Mouse (Mus musculus) small intestine, adult 2 months (tissue): ENCODE data around the gene Lonp1. TPM values are rescaled to one million over a fixed set of nuclear protein-coding genes. Genes with fewer than 3 reads are reported as not detected.
"Not testable (repeated sequence)": the region's sequence is repeated elsewhere in the genome, so short reads cannot be mapped to it uniquely, and the experiment has no call there.

Experiments
- H3K27ac ChIP-seq: fragments of 200-500 bp; 2 replicates; pipeline ENCODE4 v1.5.1; 2012; ENCODE audit warnings: low read depth, low read length, control low read depth, inconsistent platforms; ENCODE audit not compliant: insufficient read depth
- H3K27me3 ChIP-seq: fragments of 200-500 bp; 2 replicates; pipeline ENCODE4 v1.6.1; 2012; ENCODE audit warnings: mild to moderate bottlenecking, moderate library complexity, low read length, inconsistent platforms; ENCODE audit not compliant: control insufficient read depth, insufficient read depth
- H3K36me3 ChIP-seq: fragments of 200-500 bp; 2 replicates; pipeline ENCODE4 v1.6.1; 2012; ENCODE audit warnings: mild to moderate bottlenecking, low read length, control low read depth, inconsistent platforms; ENCODE audit not compliant: control insufficient read depth, insufficient read depth
- H3K4me1 ChIP-seq: fragments of 200-500 bp; 2 replicates; pipeline ENCODE4 v1.6.1; 2012; ENCODE audit warnings: low read length, inconsistent platforms, mixed read lengths; ENCODE audit not compliant: control insufficient read depth, insufficient read depth, insufficient read length
- H3K4me3 ChIP-seq: fragments of 200-500 bp; 2 replicates; pipeline ENCODE4 v1.5.1; 2012; ENCODE audit warnings: low read depth, mild to moderate bottlenecking, control low read depth, inconsistent platforms, low read length, moderate library complexity
- CTCF ChIP-seq: fragments of 200-500 bp; IDR thresholded peaks from 2 replicates; pipeline ENCODE4 v1.5.1; 2012; ENCODE audit warnings: low read depth, mild to moderate bottlenecking, control low read depth, inconsistent platforms, low read length, moderate library complexity, mixed read lengths; ENCODE audit not compliant: insufficient replicate concordance, insufficient read length; ENCODE audit errors: extremely low read depth
- POLR2A ChIP-seq: fragments of 200-500 bp; IDR thresholded peaks from 2 replicates; pipeline ENCODE4 v1.6.1; 2012; ENCODE audit warnings: low read depth, mild to moderate bottlenecking, control low read depth, inconsistent platforms, low read length, moderate library complexity
- WGBS: fragments of 180-500 bp; shearing (Covaris S2); methylation state at CpG from one replicate; pipeline ENCODE4 v1.1.7; 2018; 5-methylcytosine and 5-hydroxymethylcytosine counted together
- polyA plus RNA-seq: library from polyadenylated mRNA; depleted of rRNA; stranded (reverse); fragments of >200 nt; gene quantifications from 2 replicates; pipeline ENCODE4 v1.2.3, GENCODE M21; 2012

Lonp1 gene
- polyA plus RNA-seq, 1 experiment: 55.7 TPM

GRCm38 (mm10) chr17:56617628-56618027, 9.1 kb downstream of the Lonp1 start:
- TF ChIP-seq CTCF (no peak), POLR2A (no peak)
- WGBS: 88% methylated on average over 8 of the region's 8 CpGs
- H3K4me1 ChIP-seq: peaks cover 11% of the 10 kb centered on the region
- H3K4me3 ChIP-seq: no peak overlapping the region
- H3K27ac ChIP-seq: no peak overlapping the region
- no peaks in the 10 kb centered on the region for H3K27me3 ChIP-seq
- H3K36me3 ChIP-seq: peaks cover 53% of the 10 kb centered on the region

- TF ChIP-seq POLR2A (no peak), CTCF (no peak)
- no peak overlapping the region for H3K27ac ChIP-seq
- peaks cover 47% of the 10 kb centered on the region for H3K36me3 ChIP-seq
- H3K27me3 ChIP-seq: no peaks in the 10 kb centered on the region
- peaks cover 19% of the 10 kb centered on the region for H3K4me1 ChIP-seq
- WGBS: 74% methylated on average over 3 of the region's 3 CpGs
- H3K4me3 ChIP-seq: no peak overlapping the region
Measured at GRCm38 (mm10) chr17:56616725-56617124, 10.0 kb downstream of the Lonp1 start.

GRCm38 (mm10) chr17:56615792-56616191, 10.9 kb downstream of the Lonp1 start:
- 76% methylated on average over 4 of the region's 4 CpGs for WGBS
- H3K4me3 ChIP-seq: no peak overlapping the region
- peaks cover 42% of the 10 kb centered on the region for H3K36me3 ChIP-seq

GRCm38 (mm10) chr17:56615136-56615784, 11.4 kb downstream of the Lonp1 start:
- WGBS: 65% methylated on average over 11 of the region's 11 CpGs
- peaks cover 41% of the 10 kb centered on the region for H3K36me3 ChIP-seq
- no peak overlapping the region for H3K4me3 ChIP-seq

More at GRCm38 (mm10) chr17:56615792-56616191, 10.9 kb downstream of the Lonp1 start:
- TF ChIP-seq CTCF (no peak), POLR2A (no peak)
- Histone ChIP-seq H3K27me3 (no peaks in the 10 kb centered on the region), H3K4me1 (peaks cover 19% of the 10 kb centered on the region), H3K27ac (no peak overlapping the region)

GRCm38 (mm10) chr17:56614391-56615135, 12.1 kb downstream of the Lonp1 start:
- Histone ChIP-seq H3K27me3 (no peaks in the 10 kb centered on the region), H3K4me1 (peaks cover 23% of the 10 kb centered on the region), H3K4me3 (peak overlapping the region; percentile 74), H3K27ac (no peak overlapping the region), H3K36me3 (peaks cover 34% of the 10 kb centered on the region)
- TF ChIP-seq CTCF (no peak), POLR2A (no peak)
- WGBS: 10% methylated on average over 14 of the region's 14 CpGs

More at GRCm38 (mm10) chr17:56615136-56615784, 11.4 kb downstream of the Lonp1 start:
- Histone ChIP-seq H3K27ac (no peak overlapping the region), H3K4me1 (peaks cover 20% of the 10 kb centered on the region), H3K27me3 (no peaks in the 10 kb centered on the region)
- no peak for TF ChIP-seq CTCF
- TF ChIP-seq POLR2A: no peak

- Histone ChIP-seq H3K4me3 (peak overlapping the region; percentile 74), H3K36me3 (peaks cover 29% of the 10 kb centered on the region), H3K4me1 (peaks cover 23% of the 10 kb centered on the region), H3K27ac (peak overlapping the region; percentile 67; the same call in 1 of the 2 replicates)
- H3K27me3 ChIP-seq: not testable (repeated sequence)
- under 1% methylated on average over 26 of the region's 26 CpGs for WGBS
Measured at GRCm38 (mm10) chr17:56613893-56614292, 12.8 kb downstream of the Lonp1 start.

- Histone ChIP-seq H3K27ac (peak within 1 kb of the TSS; percentile 67), H3K4me1 (peaks cover 25% of the 10 kb centered on the region), H3K27me3 (no peaks in the 10 kb centered on the region), H3K36me3 (peaks cover 23% of the 10 kb centered on the region), H3K4me3 (peak within 1 kb of the TSS; percentile 74)
- under 1% methylated on average over 52 of the region's 52 CpGs for WGBS
- TF ChIP-seq POLR2A: peak; percentile 61
- TF ChIP-seq CTCF: peak; percentile 96
Measured at GRCm38 (mm10) chr17:56613236-56613844, 13.3 kb downstream of the Lonp1 start, which contains the start of gene Rpl36. Rpl36 (plus strand) TSS chr17:56613416.

- Histone ChIP-seq H3K36me3 (peaks cover 16% of the 10 kb centered on the region), H3K4me1 (peaks cover 25% of the 10 kb centered on the region), H3K27ac (peak overlapping the region; percentile 34; the same call in 1 of the 2 replicates)
- not testable (repeated sequence) for H3K27me3 ChIP-seq, H3K4me3 ChIP-seq
- WGBS: 59% methylated on average over 10 of the region's 10 CpGs
Measured at GRCm38 (mm10) chr17:56612565-56612939, 14.1 kb downstream of the Lonp1 start.
